Mouse (Mus musculus) cerebellum, adult 11-12 months (tissue): ENCODE data around the gene Slc25a13.
A peak's percentile ranks its signal among the peaks of the same experiment; 100 is the strongest.
"Not testable (repeated sequence)": the region's sequence is repeated elsewhere in the genome, so short reads cannot be mapped to it uniquely, and the experiment has no call there.

Experiments
- DNase-seq: peaks from one replicate; pipeline ENCODE4 v3.0.0; 2022

Slc25a13 gene

DNA sequence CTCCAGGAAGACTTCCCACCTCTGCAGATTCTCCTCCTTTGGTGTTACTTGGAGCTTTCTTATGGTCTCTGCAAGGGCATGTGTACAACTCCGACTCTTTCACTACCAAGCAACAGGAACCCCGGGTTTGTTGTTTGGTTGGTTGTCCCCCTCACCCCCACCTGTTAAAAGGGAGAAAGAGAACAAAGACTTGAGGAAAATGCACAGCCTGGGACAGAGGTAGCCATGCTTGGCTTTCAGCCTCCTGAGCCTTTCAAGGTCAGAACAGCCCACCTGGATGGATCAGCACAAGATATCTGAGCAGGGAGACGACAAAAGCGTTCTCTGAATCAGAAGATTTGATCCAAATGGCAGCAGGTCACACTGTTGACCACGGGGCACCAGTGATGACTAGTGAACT is 15.0 kb downstream of the Slc25a13 start:
- DNase-seq: no peak

DNA sequence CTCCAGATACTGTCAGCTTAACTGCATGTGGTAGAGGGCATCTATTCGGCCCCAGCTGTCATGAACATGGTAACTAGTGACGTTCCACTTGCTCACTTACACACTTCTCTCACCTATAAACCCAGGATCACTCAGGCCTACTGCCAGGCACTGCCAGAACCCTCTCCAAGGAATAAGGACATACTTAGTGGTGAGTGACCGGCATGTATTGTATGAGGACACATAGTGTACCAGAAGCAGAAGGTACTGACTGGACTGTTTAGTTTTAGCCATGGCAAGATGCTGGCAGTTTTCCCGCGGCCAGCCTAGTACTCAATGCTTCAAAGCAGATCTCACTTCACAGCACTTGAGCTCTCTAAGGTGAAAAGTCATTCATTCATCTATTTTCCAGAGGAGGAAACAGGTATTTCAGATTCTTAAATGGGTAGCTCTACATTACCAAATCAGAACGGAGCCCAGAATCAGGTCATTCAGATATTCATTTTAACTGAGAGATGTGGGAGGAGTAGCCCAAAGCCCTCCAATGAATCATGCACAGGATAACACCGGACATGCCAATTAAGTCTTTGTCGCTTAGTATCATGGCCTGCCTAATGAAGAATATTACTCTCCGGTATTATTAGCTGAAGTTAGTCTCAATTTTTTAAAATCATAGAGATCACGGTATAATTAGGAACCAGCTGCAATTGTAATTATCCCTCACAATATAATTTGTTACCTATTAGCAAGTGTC is 17.7 kb downstream of the Slc25a13 start:
- no peak for DNase-seq

DNA sequence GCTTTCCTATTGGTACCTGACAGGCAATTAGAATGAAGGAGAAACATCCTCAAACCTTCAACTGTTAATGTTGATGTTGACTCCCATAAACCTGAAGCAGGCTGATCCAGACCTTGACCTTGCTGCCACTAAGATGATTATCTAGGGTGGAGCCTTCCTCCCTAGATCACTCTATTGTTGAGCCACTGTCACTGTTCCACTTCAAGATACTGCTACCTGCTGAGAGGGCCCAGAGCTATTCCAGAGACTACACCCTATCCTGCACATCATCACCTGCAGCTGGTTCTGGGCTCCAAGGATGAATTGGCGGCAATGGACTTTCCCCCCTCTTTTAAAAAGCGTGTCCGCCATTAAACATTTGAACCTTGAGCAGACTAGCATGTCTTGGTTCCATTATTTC is 18.9 kb downstream of the Slc25a13 start:
- not testable (repeated sequence) for DNase-seq

DNA sequence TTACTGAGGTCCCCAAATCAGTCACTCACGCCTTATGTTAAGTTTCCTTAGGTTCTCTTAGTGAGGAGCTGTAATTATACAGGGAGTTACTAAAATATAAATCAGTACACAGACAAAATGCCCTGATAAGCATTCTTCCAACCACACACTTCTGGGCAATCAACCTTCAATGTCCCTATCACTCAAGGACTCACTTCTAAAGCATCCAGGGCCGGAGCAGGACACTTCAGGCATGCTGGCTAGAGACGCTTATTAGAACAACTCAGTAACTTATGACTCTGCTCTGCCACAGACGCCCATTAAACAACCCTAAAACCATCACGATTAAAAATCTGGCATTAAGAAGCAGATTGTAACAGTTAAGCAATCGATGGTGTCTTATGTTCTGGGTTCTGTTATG is 19.6 kb downstream of the Slc25a13 start:
- DNase-seq: no peak

DNA sequence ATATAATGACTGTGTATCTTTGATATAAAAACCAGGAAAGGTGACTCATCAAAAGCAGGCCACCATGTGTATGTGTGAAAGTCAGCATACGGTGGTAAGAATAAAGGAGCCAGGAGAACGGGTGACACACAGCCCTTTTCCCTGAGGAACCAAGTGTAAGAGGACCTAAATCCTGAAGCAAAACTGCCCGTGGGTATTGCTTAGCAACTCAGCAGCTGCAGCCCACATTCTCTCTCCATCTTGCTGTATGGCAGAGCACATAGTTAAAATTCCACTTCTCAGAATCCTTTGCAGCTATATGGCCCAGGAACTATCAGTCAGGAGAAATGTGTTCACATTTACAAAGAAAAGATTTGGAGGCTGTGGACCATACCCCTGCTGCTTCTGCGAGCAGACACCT is 20.4 kb downstream of the Slc25a13 start:
- DNase-seq: no peak

DNA sequence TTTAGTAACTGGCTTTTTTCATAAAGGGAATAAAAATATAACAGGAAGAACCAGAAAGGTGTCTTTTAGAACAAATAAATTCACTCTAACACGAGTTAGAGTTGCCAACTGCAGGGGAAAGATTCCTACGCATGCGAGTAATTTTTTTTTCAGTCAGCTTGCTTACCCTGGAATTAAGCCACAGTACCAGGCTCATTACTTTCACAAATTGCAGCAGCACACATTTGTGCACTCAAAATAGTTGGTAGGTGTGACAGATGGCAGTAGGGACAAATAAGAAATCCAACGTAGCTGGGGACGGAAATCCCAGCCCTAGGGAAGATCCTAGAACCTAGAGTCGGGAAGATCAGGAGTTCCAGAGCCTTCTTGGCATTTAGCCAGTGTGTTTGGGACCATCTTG is 22.1 kb downstream of the Slc25a13 start:
- DNase-seq: no peak

DNA sequence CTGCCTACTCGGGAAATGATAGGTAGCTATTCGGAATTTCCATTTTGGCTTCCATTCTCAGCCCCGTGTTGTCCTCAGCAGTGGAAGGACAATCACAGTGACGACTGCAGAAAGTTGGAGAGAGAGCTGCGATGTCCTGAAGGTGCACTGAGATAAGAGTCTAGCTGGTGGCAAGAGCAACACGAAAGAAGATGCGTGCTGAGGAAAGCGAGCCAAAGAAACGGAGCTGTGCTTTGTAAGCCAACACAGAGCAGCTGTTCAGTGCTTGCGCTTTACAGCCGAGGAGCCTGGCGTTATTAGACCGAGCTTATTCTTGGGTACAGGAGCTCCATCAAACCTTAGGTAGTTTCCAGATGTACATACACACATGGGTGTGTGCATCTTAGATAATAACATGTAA is 23.1 kb downstream of the Slc25a13 start:
- DNase-seq: no peak

DNA sequence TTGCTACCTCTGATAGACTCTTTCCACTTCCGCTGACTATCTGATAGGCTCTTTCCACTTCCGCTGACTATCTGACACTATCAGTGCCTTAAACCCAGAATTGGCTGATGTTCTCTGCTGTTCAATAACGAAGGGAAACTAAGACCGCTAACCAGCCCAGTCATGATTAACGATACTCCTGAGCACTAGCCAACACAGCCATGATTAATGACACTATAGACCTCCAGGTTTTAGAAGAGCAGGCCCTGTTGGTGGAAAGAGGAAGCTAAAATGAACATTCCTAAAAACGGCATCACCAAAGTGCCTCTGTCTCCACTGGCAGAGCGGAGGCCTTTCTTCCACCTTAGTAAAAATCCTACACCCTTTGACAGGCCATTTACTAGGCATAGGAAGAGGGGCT is 24.6 kb downstream of the Slc25a13 start:
- no peak for DNase-seq

DNA sequence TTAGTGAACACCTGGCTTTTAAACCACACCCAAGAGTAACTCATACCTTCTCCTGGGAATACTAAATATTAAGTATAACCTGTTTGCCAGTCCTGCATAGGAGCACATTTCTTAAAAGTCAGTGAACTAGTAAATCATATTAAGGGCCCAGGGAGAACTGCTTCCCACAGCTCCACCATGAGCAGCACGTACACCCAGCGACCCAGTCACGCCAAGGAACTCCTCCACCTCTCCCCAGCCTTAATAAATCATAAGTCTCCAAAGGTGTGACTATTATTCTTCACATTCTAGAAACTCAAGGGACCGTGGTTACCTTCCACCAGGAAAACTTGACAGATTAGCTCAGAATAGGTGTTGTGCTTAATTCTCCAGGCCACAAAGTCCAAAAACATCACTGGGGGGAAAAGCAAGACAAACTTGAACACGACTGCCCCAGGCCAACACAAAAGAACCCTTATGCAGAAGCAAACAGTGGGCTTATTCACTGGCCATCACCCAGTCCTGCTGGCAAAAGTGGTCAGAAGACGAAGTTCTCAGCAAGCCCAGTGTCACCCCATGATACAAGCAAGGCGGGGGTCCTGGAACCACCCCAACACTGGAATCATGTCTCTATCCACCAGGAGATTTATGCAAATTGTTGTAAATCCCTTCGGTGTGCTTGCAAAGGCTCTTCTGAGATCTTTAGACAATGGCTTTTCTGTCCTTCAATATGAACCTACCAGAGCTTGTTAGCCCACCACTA is 25.2 kb downstream of the Slc25a13 start:
- DNase-seq: peak; percentile 24

DNA sequence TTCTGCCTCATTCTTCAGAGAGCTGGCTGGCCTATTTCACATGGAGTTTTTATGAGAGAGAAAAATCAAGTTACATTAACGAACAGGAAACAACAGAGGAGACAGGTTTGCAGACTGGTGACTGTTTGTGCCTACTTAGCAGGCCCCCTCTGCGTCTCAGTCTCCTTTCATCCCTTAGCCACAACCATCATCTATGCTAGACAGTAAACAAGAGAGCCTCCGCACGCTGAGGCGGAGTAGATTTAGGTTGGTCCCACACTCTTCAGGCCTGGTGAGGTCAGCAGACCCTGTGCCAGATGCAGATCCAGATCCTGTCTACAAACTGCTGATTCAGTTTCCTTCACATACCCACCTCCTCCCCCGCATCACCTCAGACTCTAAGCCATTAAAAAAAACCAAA is 28.0 kb downstream of the Slc25a13 start:
- no peak for DNase-seq

DNA sequence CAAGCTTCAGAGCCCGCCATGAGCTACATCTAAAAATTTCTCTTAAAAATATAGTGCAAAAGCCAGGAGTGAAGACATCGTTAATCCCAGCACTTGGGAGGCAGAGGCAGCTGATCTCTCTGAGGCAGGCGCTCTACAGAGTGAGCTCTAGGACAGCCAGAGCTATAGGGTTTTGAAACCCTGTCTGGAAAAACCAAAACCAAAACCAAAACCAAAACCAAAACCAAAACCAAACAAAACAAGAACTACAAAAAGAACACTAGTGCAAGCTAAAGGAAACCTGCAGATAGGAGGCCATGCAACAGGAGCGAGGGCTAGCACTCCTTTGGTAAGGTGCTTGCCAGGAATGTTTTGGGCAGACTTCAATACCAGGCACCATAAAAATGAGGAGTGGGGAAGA is 30.5 kb downstream of the Slc25a13 start:
- DNase-seq: no peak

DNA sequence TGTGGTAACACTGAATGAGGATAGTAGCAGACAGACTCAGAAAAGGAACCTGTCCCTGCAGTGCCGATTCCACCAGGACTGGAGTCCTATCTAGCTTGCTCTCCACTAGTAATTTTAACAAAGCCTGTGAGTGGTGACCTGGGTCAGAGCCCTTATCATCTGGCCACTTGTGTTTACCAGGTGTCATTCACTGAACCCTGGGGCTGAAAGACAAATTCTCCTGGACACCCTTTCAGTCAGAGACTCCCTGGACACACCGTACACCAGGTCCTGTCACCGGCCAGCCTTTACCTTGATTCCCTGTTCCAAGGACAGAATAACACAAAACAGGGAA is 31.3 kb downstream of the Slc25a13 start:
- DNase-seq: no peak

DNA sequence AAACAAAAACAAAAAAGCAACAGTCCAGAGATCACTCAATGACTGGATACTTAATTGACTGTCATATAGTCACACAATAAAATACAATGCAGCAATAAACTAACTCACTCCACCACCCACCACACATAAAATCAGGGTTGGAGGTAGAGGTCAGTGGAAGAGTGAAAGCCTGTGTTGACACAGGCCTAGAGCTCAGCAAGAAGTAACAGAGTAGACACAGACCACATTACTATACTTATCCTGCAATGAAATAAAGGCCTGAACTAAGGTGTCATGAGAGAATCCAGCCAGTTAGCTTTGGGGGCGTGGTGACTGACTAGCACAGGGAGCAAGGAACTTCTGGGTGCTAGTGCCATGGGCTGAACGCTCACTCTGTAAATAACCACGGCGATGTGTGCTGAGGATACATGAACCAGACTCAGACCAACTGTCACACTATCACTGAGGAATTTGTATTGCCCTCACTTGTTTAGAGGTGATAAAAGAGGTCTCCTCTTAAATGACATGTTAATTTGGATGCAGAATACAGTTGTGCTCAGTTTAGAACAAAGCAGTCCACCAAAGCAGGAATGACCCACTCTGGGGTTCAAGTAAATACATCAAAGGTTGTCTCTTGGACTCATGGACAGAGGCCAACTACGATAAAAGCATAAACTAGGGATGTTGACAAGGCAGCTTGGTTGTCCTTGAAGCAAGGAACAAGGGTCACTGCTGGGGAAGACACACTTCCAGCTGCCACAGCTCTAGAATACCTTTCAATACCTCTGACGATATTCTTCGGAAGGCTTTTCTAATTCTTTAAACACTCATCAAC is 31.8 kb downstream of the Slc25a13 start:
- no peak for DNase-seq

DNA sequence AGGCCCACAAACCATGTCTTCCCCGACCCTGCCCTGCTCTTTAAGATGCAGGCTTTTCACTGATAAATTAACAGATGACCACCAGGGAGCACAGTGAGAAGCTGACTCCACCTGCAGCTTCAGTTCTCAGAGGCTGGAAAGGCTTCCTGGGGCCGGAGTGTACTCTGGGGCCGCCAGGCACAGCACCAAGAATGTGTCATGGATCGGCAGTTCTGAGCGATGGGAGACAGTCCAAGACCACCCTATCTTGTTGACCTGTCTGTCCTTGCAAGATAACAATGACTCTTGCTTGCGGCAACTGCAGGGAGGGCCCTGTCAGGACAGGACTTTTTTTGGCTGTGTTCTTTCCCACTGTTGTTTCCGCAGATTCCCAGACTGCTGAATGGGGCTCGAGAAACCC is 33.4 kb downstream of the Slc25a13 start:
- no peak for DNase-seq

DNA sequence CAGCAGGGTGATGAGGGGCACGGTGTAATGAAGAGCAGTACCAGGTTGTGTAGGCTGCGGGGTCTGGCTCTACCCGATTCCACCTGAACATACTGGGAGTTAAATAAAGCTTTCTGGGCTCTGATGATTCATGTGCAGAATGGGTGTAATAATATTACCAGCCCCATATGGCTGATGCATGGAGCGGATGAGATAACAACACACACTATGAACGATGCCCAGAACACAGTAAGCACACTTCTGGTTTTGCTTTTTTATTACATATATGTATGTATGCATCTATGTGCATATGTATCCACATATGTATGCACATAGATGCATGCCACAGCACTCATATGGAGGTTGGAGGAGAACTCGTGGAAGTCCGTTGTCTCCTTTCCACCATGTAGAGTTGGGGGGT is 34.8 kb downstream of the Slc25a13 start:
- DNase-seq: no peak

DNA sequence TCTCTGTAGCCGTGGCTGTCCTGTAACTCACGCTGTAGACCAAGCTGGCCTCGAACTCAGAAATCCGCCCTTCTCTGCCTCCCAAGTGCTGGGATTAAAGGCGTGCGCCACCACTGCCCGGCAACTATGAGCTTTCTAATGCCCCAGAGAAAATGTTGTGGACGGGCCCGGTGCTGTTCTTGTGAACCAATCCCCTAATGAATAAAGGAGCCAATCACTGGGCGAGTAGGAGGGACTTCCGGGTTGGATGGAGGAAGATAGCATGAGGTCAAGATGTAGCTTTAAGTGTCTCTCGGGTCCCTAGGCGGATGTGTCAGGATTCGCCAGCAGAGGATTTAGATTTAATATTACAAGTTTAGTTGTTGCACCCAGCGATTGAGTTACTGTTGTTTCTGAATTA is 38.6 kb downstream of the Slc25a13 start:
- DNase-seq: not testable (repeated sequence)

DNA sequence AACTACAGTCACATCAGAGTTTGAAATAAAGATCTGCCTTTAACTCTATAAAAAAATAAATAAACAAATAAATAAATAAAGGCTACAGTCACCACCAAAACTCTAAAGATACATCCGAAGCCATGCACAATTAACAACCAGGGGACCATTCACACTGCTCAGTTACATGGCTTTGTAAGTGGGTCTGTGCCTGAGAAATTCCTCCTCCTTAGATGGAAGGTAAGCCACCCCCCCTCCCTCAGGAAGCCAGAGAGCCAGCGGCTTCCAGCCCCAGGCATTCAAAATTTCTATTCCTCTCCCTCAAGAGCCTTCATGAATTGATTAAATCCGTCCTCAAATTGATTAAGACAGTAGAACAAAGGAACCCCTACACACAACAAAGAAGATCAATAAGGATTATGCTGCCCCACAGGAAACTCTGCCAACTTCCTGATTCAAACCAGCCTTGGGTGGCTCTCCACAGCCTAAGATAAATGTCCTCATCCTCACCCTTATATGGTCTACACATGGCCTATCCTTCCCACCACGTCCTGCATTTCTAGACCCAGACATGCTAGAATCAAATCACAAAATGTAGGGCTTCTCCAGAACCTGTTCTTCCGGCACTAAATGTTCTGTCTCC is 41.5 kb downstream of the Slc25a13 start:
- no peak for DNase-seq

DNA sequence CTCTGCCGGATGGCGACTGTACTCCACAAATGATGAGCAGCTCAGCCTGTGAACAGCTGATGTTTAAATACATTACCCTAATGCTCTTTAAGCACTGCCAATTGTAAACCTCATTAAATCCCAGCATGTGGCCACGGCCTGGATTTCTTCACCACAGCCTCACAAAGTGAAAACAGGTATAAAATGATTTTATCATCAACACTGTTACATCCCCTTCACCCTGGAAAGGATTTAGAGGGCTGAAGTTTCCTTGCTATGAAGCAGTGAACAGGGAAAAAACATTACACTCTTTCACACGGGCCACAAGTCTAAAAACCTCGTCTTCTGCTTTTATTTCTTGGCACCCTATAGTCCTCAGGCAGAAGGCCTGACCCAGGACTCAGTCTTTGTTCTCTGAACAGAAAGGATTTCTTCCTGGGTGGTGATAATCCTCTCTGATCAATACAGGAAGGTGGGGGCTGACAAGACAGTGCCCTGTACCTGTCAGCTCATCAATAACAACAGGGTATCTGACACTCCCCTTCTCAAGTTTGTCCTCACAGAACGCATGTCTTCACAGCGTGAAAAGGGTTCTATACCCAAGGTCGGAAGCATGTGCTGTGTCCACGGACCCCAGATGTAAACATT is 42.9 kb downstream of the Slc25a13 start:
- no peak for DNase-seq

DNA sequence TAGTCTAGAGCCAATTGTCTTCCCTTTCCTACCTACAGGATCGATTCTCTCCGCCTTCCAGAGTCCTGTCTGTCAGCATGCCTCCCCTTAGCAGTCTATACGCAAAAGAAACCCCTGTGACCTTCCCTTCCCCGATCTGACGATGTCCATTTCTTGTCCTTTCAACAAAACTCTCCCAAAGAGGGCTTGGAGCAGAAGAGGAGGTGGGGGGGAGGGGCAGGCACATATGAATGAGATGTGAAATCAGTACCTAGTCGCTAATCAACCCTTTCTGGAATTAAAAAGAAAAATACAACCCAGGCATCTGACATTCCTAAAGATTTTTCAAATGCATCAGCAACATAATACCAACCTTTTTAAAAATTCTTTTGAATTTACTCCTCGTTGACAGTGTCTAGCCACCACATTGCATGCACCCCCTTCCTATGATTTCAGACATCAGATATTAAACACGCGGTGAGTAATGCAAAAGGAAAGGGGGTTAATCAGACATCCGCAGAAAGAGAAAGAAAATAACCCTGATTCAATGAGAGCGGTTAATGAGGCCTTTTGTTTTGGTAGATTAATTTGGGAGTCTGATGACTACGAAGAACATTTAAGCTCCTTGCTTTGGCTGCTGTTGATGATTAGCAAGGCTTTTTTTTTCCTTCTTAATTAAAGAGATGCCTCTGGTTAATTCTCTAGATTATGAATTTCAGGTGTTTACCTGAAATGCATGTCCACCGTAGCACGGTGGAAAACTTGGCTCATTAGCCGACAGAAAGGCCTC is 43.6 kb downstream of the Slc25a13 start:
- DNase-seq: no peak

DNA sequence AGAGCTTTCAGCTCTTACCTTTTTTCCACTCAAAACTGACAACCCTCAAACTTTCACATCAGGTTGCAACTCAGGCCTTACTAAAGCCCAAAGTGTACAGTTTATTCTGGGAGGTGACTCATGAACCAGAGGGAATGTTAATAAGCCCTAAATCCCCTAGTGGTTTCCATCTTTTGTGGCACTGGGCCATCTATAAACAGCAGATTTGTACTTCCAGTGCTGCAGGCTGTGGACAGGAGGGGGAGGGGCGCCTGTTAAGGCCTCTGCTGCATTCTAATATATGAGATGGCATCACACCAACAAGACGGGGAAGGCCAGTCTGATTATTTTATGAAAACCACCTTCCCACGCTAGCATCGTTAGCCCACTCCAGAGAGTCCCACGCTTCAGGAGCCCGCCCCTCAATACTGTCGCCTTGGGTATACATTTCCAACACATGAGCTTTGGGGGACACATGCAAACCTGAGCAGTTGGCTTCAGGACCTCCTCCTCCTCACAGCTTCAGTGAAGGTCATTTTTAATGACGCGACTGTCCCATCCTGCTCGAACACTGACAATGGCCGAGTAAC is 48.3 kb downstream of the Slc25a13 start:
- DNase-seq: no peak

DNA sequence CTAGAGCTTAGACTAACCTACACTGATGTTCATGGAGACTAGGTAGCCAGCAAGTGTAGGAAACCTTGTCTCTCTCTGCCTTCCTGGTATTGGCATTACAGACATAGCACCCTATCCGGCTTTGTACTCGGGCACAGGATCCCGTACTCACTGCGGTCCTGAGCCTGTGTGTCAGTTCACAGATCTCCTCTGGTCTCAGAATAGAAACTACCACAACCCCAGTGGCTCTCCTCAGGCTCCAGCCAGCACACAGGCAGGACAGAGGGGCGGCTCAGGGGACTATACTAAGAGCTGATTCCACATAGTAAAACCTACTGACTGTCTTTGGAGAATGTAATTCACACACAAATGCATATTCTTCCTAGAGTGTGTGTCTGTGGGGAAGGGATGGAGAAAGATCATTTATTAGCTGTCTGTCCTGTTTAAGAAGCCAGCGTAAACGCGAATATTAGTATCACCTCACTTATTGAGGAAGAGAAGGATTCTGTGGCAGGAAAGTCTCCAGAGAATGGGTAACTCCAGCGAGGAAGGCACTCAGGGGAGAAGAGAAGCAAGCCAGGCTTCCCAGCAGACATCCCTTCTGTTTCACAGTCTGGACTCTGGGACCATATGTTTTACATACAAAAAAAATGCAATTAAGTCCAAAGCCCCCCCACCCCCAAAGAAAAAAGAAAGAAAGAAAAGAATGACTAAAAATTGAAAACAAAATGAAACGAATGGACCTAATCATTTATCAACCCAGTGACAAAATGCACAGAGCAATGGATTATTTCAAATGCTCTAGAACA is 49.4 kb downstream of the Slc25a13 start:
- no peak for DNase-seq
